Mouse (Mus musculus) ES-Bruce4 (cell line): ENCODE measurements around the gene Acvrl1.

ENCODE experiments used
- CTCF ChIP-seq: IDR thresholded peaks from one replicate; pipeline ENCODE4 v1.8.1; 2011; ENCODE audit warnings: low read depth, low read length
- EP300 ChIP-seq: IDR thresholded peaks from 2 replicates; pipeline ENCODE4 v1.6.1; 2011; ENCODE audit warnings: low read depth, low read length; ENCODE audit not compliant: insufficient read depth
- POLR2A ChIP-seq: IDR thresholded peaks from one replicate; pipeline ENCODE4 v1.8.1; 2011; ENCODE audit warnings: low read length; ENCODE audit not compliant: insufficient read depth

GRCm38 (mm10) chr15:101128181-101129089 is at the start of gene Acvrl1:
- TF ChIP-seq POLR2A (no peak), CTCF (no peak), EP300 (no peak)
